In the genomic region with DNA sequence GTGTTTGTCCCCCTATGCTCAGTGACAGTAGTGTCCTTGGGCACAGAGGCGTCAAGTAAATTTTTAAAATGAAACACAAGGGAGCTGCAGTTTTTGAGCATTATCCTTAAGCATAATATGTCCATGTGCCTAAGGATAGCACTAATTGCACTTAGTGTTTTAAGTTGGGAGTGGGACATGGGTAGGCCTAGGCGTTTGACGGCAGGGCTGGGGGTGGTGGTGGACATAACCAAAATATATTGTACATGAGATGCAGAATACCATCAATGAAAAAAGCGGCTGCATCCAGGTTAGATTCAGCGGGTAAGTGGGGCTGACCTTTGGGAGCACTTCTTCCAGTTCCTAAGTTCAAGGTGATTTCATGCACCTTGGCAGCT, we compare ENCODE assay signal across 8 mouse cellular contexts. TPM values are rescaled to one million over a fixed set of nuclear protein-coding genes. Genes with fewer than 3 reads are reported as not detected.
A peak's percentile ranks its signal among the peaks of the same experiment; 100 is the strongest.
DNase-seq lines count a peak whose midpoint lies in the region; ATAC-seq and TF ChIP-seq lines count a peak whose summit lies in the region.

No protein-coding gene starts in this region.

- WGBS in heart, embryonic 16.5 days, result 8% methylated on average over 5 of the region's 5 CpGs
- 10% methylated on average over 5 of the region's 5 CpGs for WGBS in forebrain, embryonic 15.5 days
- 8% methylated on average over 5 of the region's 5 CpGs for WGBS in macrophage (ENCODE audit: missing documents)

- DNase-seq in heart, postnatal 25 days (ENCODE audit: low spot score), result no peak
- DNase-seq in ES-E14 (ENCODE audit: low read depth, low spot score) (no peak), adipocyte (ENCODE audit: low spot score) (no peak)
- DNase-seq in urinary bladder, adult 18-20 months (ENCODE audit: low spot score in 2 of 2), result no peak
- DNase-seq in ovary, adult 18-20 months (ENCODE audit: low spot score), result no peak

- in situ Hi-C loops in ES-E14 (cut with MboI; ENCODE audit: low sequenced_read_pairs in 2 of 2, unreplicated experiment in 2 of 2), result no loop called here

- peaks cover 13% of the 10 kb centered on the region for H3K36me3 ChIP-seq in heart, embryonic 16.5 days (ENCODE audit: control insufficient read depth, insufficient read depth)
- peaks cover 6% of the 10 kb centered on the region for H3K36me3 ChIP-seq in ES-E14 (ENCODE audit: control insufficient read depth, insufficient read depth, low read length, poor library complexity, severe bottlenecking)
- peaks cover 2% of the 10 kb centered on the region; the same call in 1 of the 2 replicates for H3K36me3 ChIP-seq in forebrain, embryonic 15.5 days
- peaks cover 16% of the 10 kb centered on the region; the same call in 1 of the 2 replicates for H3K36me3 ChIP-seq in macrophage (ENCODE audit: inconsistent target)

- H3K4me2 ChIP-seq in heart, embryonic 16.5 days (ENCODE audit: low read depth, low read length), result peak overlapping the region; percentile 97
- peak overlapping the region; percentile 68 for H3K4me2 ChIP-seq in forebrain, embryonic 15.5 days (replicated peaks)

- no peaks in the 10 kb centered on the region for H3K27me3 ChIP-seq in heart, embryonic 16.5 days (ENCODE audit: control insufficient read depth, insufficient read depth, low read length)
- no peaks in the 10 kb centered on the region for H3K27me3 ChIP-seq in forebrain, embryonic 15.5 days

- peak overlapping the region; percentile 84 for H3K4me3 ChIP-seq in heart, embryonic 16.5 days (ENCODE audit: low read length)
- peak overlapping the region; percentile 72 to 93 for H3K4me3 ChIP-seq in ES-E14 (ENCODE audit: insufficient read depth in 1 of 2, low read depth in 1 of 2, low read length in 2 of 2, poor library complexity in 1 of 2, severe bottlenecking in 1 of 2)
- H3K4me3 ChIP-seq in forebrain, embryonic 15.5 days, result peak overlapping the region; percentile 75
- H3K4me3 ChIP-seq in macrophage (ENCODE audit: inconsistent target), result peak overlapping the region; percentile 88

- intact Hi-C loops in heart, postnatal 25 days (cut with DNase I), result loop anchor here (1.0 kb wide), 1 partner anchor 44 kb away; no protein-coding TSS in a partner anchor

- 0 out of 2 replicates have a peak, but pooled peaks have one; percentile 0 for ATAC-seq in heart, embryonic 16.5 days (replicated peaks; ENCODE audit: extremely low read depth, insufficient read depth, low FRiP score)
- peak; percentile 44 for ATAC-seq in forebrain, embryonic 15.5 days (replicated peaks)

- H3K9ac ChIP-seq in heart, embryonic 16.5 days (ENCODE audit: low read length), result peak overlapping the region; percentile 92
- H3K9ac ChIP-seq in ES-E14 (ENCODE audit: insufficient read depth, low read depth, low read length, poor library complexity, severe bottlenecking), result peak overlapping the region; percentile 91
- peak overlapping the region; percentile 79 for H3K9ac ChIP-seq in forebrain, embryonic 15.5 days (replicated peaks)

- H3K79me2 ChIP-seq in macrophage (ENCODE audit: inconsistent target), result peaks cover 43% of the 10 kb centered on the region

- H3K4me1 ChIP-seq in heart, embryonic 16.5 days (ENCODE audit: control insufficient read depth, insufficient read depth, low read length), result peaks cover 26% of the 10 kb centered on the region
- peaks cover 13 to 16% of the 10 kb centered on the region in 2 experiments for H3K4me1 ChIP-seq in ES-E14 (ENCODE audit: control insufficient read depth in 2 of 2, insufficient read depth in 2 of 2, low read length in 2 of 2, poor library complexity in 1 of 2)
- H3K4me1 ChIP-seq in forebrain, embryonic 15.5 days, result peaks cover 22% of the 10 kb centered on the region

- H3K9me3 ChIP-seq in heart, embryonic 16.5 days (replicated peaks; ENCODE audit: control insufficient read depth, low read length), result no peaks in the 10 kb centered on the region
- no peaks in the 10 kb centered on the region for H3K9me3 ChIP-seq in ES-E14 (ENCODE audit: control insufficient read depth, insufficient read depth, low read depth, low read length)
- no peaks in the 10 kb centered on the region for H3K9me3 ChIP-seq in forebrain, embryonic 15.5 days

- peak overlapping the region; percentile 89 for H3K27ac ChIP-seq in heart, embryonic 16.5 days (ENCODE audit: low read length)
- peak overlapping the region; percentile 69 for H3K27ac ChIP-seq in ES-E14 (ENCODE audit: insufficient read depth, low read depth, low read length, poor library complexity, severe bottlenecking)
- H3K27ac ChIP-seq in forebrain, embryonic 15.5 days (replicated peaks), result peak overlapping the region; percentile 73
- H3K27ac ChIP-seq in macrophage, result peak overlapping the region; percentile 91

TF ChIP-seq in ES-E14, 5 proteins besides CTCF, POLR2A, EP300 and RAD21:
- no peak for TF ChIP-seq ZNF384 (IDR thresholded peaks at IDR 0.05; ENCODE audit: low read depth, low read length)
- no peak for TF ChIP-seq MAFK (IDR thresholded peaks at IDR 0.05; ENCODE audit: insufficient read depth, low read depth, low read length)
- no peak for TF ChIP-seq CHD2 (IDR thresholded peaks at IDR 0.05; ENCODE audit: low read depth, low read length)
- TF ChIP-seq ZC3H11A (IDR thresholded peaks at IDR 0.05; ENCODE audit: borderline replicate concordance, low read depth, low read length), result no peak
- no peak for TF ChIP-seq HCFC1 (IDR thresholded peaks at IDR 0.05; ENCODE audit: borderline replicate concordance, insufficient read depth, low read length)

RNA-seq across cellular contexts. Expression of gene Rmnd1, which starts 0.5 kb away (rescaled TPM):
- polyA plus RNA-seq in heart, embryonic 16.5 days (2015; fragmentation: Nextera tagmentation; extraction: Ambion mirVana), result 119 and 122 TPM in 2 replicates
- 10 to 100 TPM; 52.3 to 58.5 TPM for total RNA-seq in heart, postnatal 25 days (2021)
- total RNA-seq in ES-E14 (2012; rRNA removed), result 31.8 and 35.1 TPM in 2 replicates
- 51.7 and 59.2 TPM in 2 replicates for polyA plus RNA-seq in forebrain, embryonic 15.5 days (2015; fragmentation: Nextera tagmentation; extraction: Ambion mirVana)
- 100 to 1,000 TPM in 24 of 26 experiments, 10 to 100 TPM in 2; 73.6 to 411 (median 262) TPM for total RNA-seq in macrophage (2018; cell fraction: chromatin; rRNA removed)
- total RNA-seq in macrophage (2018; cell fraction: cytosol; rRNA removed), result 10 to 100 TPM; 10.5 to 42.8 (median 26.5) TPM
- 100 to 1,000 TPM in 20 of 26 experiments, 10 to 100 TPM in 6; 66.3 to 408 (median 181) TPM for total RNA-seq in macrophage (2018; cell fraction: nucleus; rRNA removed)
- 23.4 to 43.3 TPM (median 41.0 TPM) in 3 replicates for polyA plus RNA-seq in macrophage (2018)

RNA-seq across cellular contexts. Expression of gene Armt1, which starts 0.5 kb away (rescaled TPM):
- 16.2 and 18.0 TPM in 2 replicates for polyA plus RNA-seq in heart, embryonic 16.5 days (2015; fragmentation: Nextera tagmentation; extraction: Ambion mirVana)
- 1 to 10 TPM; 7.1 to 8.5 TPM for total RNA-seq in heart, postnatal 25 days (2021)
- total RNA-seq in ES-E14 (2012; rRNA removed), result 17.6 and 19.0 TPM in 2 replicates
- 14.3 and 15.0 TPM in 2 replicates for polyA plus RNA-seq in forebrain, embryonic 15.5 days (2015; fragmentation: Nextera tagmentation; extraction: Ambion mirVana)
- total RNA-seq in macrophage (2018; cell fraction: chromatin; rRNA removed), result 10 to 100 TPM in 18 of 26 experiments, 1 to 10 TPM in 8; 3.4 to 46.6 (median 18.8) TPM
- total RNA-seq in macrophage (2018; cell fraction: cytosol; rRNA removed), result 10 to 100 TPM in 7 of 26 experiments, 1 to 10 TPM in 19; 3.6 to 13.2 (median 9.0) TPM
- total RNA-seq in macrophage (2018; cell fraction: nucleus; rRNA removed), result 10 to 100 TPM in 13 of 26 experiments, 1 to 10 TPM in 13; 4.0 to 34.2 (median 10.0) TPM
- 10.8 to 12.4 TPM (median 11.5 TPM) in 3 replicates for polyA plus RNA-seq in macrophage (2018)

RNA-seq across cellular contexts. Expression of gene Zbtb2, which starts 43.8 kb away (rescaled TPM):
- 9.0 and 10.0 TPM in 2 replicates for polyA plus RNA-seq in heart, embryonic 16.5 days (2015; fragmentation: Nextera tagmentation; extraction: Ambion mirVana)
- 1 to 10 TPM; 6.0 to 6.3 TPM for total RNA-seq in heart, postnatal 25 days (2021)
- 11.9 and 14.7 TPM in 2 replicates for total RNA-seq in ES-E14 (2012; rRNA removed)
- 17.8 and 18.4 TPM in 2 replicates for polyA plus RNA-seq in forebrain, embryonic 15.5 days (2015; fragmentation: Nextera tagmentation; extraction: Ambion mirVana)
- 10 to 100 TPM in 14 of 26 experiments, 1 to 10 TPM in 12; 4.9 to 20.0 (median 10.4) TPM for total RNA-seq in macrophage (2018; cell fraction: chromatin; rRNA removed)
- 10 to 100 TPM in 14 of 26 experiments, 1 to 10 TPM in 12; 5.4 to 15.2 (median 10.3) TPM for total RNA-seq in macrophage (2018; cell fraction: cytosol; rRNA removed)
- total RNA-seq in macrophage (2018; cell fraction: nucleus; rRNA removed), result 10 to 100 TPM in 19 of 26 experiments, 1 to 10 TPM in 7; 6.0 to 24.5 (median 11.3) TPM
- 8.1 to 9.6 TPM (median 8.4 TPM) in 3 replicates for polyA plus RNA-seq in macrophage (2018)

RNA-seq across cellular contexts. Expression of gene Ccdc170, which starts 50.6 kb away (rescaled TPM):
- polyA plus RNA-seq in heart, embryonic 16.5 days (2015; fragmentation: Nextera tagmentation; extraction: Ambion mirVana), result 0.18 and 0.19 TPM in 2 replicates
- under 1 TPM; 0.20 to 0.21 TPM for total RNA-seq in heart, postnatal 25 days (2021)
- 0.22 and 0.32 TPM in 2 replicates for total RNA-seq in ES-E14 (2012; rRNA removed)
- 0.24 and 0.32 TPM in 2 replicates for polyA plus RNA-seq in forebrain, embryonic 15.5 days (2015; fragmentation: Nextera tagmentation; extraction: Ambion mirVana)
- total RNA-seq in macrophage (2018; cell fraction: chromatin; rRNA removed), result under 1 TPM in 6 of 26 experiments, not detected in 20; 0.29 to 0.92 (median 0.53) TPM
- total RNA-seq in macrophage (2018; cell fraction: cytosol; rRNA removed), result under 1 TPM in 4 of 26 experiments, not detected in 22; 0.06 to 0.10 (median 0.07) TPM
- under 1 TPM in 1 of 26 experiments, not detected in 25; 0.29 TPM for total RNA-seq in macrophage (2018; cell fraction: nucleus; rRNA removed)
- not detected in 3 replicates for polyA plus RNA-seq in macrophage (2018)
